Mouse (Mus musculus) mouse embryonic stem cell (cell line): Measurements from ENCODE around the gene Tent5b.

Experiments used
- in situ Hi-C, 2 experiments: fragments of 300-500 bp; cut with MboI; formaldehyde crosslinking; loops; 1 replicate in 1 of 2; 3 replicates in 1 of 2; pipeline ENCODE4 v1.14.3; 2019 to 2020; ENCODE audit warnings: low sequenced_read_pairs in 2 of 2, low pct_unique_long_range_greater_than_20kb in 1 of 2, mixed read lengths in 1 of 2; ENCODE audit not compliant: unreplicated experiment in 1 of 2

The Tent5b gene

DNA sequence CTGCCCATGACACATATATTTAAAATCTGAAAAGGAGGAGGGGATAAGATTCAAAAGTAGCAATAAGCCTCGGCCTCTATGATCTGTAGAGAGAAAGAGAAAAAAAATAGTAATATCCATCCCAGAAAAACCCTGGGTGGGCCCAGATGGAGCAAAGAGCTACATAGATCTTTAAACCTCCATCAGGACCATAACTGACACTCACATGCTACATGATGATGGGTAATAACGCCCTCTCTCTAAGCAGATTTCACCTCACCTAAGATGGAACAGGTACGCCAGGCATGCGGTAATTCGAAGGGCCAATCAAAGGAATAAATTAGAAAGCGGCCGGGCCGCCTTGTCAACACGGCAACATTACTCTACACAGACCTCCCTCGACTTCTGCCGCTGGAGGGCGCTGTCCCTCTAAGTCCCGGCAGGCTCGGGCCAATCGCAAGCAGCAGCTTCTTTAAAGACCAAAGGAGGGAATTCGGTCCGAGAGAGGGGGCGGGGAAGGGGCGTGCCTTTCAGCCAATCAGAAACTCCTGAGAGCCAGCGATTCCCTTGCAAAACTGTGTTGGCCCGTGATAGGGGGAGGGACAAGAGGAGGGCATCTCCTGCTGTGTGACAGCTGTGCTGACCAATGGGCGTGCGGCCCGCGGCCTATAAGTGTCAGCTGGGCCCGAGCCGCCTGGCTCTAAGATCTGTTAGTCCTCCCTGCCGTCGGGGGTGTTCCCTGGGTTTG, at the start of gene Tent5b:
Gene Tent5b, plus strand, starts transcription at position 675 of the 727 bp plus-strand sequence.
- in situ Hi-C loops, result no loop called here

DNA sequence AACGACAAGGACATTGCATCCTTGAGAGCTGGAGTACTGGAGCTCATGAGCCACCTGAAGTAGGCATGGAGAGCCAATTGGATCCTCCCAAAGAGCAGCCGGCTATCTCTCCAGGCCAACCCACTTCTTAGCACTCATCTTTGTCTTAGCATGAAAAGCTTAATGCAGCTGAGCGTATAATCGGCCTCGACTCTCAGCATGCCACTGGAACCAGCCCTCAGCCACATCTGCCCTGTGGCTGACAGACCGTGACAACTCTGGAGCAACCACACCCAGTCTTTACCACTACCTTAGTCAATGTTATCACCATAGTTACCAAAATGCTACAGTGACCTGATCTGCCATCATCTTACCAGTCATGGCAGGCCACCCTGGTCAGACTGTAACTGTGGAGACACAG, 48.4 kb upstream of the Tent5b start:
- in situ Hi-C loops, result no loop called here

DNA sequence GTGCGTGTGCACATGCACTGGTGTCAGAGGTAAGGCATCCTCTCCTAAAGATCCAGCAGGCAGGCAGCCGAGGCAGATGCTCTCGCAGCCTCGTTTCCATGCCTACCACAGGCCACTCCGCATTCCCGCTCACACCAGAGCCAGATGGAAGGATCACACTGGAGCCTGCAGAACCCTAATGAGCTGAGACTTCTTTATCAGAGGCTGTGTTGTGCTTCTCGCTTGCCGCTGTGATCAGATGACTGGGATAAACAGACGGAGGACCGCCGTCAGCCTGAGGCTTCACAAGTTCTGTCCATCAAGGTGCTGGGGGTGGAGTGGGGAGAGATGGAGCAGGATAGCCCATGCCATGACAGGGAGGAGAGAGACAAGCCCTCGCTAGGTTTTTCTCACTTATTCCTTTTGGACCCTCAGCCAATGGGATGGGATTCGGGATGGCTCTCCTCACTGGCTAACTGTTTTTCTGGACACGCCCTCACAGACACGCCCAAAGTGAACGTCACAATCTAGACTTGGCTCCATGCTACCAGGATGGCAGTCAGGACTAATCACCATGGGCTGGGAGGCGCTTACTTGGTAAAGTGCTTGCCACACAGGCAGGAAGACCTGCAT, 47.3 kb upstream of the Tent5b start:
- in situ Hi-C loops, result no loop called here

DNA sequence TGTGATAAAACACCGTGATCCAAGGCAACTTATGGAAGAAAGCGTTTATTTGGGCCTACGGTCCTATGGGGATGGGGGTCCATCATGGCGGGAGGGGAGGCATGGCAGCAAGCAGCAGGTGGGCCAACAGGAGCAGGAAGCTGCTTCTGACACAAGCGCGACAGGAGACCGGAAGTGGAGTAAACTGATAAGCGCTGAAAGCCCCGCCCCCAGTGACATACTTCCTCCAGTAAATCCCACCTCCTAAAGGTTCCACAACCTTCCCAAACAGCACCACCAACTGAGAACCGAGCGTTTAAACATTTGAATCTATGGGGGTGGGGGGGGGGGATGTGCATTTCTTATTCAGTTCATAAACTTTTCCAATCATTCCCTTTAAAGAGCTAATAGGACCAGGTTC, 44.0 kb upstream of the Tent5b start:
- in situ Hi-C loops, result no loop called here

DNA sequence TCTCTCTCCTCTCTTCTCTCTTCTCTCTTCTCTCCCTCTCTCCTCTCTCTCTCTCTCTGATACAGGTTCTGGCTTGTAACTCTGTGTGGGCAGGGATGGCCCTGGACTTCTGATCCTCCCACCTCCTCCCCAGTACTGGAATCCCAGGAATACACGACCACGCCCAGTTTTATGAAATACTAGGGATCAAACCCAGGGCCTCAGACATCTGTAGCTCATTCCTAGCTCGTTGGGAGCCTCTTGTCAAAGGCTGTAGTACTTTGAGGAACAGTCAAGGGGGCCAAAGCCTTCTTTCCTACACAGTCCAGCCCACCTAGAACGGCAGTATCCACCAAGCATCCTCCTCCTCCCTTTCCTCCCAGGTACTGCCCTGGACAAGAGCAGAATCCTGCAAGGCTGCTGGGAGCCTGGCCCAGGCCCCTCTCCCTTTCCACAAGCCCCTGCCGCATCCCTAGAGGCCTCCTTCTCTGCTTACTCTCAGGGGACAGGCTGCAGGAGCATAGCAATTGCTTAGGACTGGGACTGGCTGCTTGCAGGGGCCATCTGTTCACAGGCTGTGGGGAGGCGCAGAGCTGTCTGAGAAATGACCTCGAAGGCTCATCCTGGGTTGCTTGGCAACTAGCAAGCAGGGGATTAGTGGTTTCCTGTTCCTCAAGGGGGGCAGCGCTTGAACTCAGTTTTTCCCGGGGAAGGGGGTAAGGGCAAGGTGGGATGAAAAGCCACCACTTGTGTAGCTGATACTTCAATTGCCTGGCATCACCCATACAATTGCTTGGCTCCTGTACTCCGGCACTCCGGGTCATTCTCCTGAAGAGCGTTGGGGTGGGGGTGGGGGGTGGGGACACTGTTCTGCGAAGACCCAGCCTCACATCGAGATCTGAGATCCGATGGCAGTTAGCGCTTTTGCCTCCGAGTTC, 40.2 kb upstream of the Tent5b start:
- in situ Hi-C loops, result no loop called here

DNA sequence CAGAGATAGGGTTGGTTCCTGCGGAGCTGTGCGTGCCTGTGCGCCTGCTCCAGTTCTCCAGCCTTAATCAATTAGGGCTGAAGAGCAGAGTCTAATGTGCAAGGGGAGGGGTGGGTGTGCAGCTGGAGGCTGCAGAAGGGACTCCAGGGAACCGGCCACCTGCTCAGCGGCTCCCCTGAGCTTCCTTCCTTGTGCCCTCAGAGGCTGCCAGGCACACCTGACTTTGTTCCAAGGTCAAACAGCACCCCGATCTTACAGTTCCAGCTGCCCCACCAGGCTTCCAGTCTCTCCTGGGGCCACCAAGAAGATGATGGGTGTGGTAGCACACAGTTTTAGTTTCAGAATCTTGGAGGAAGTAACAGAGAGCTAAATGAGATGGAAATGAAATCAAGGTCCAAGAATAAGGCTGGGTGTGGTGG, 39.5 kb upstream of the Tent5b start:
- in situ Hi-C loops, result no loop called here

DNA sequence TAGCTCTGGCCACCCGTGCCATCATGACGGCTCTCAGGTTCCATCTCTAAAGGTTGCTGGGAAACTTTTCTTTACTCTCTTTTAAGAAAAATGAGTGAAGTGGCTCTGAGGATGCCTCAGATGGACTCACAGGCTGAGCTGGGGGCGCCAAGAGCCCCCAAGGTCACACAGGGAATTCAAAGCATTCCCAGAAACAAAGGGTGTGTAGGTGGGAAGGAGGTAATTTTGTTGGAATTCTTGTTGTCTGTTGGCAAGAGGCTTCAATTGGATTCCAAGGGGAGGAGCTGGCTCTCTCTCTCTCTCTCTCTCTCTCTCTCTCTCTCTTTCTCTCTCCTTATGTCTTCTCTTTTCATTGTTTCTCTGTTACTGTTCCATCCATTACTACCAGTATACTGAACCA, 37.7 kb upstream of the Tent5b start:
- in situ Hi-C loops, result no loop called here

DNA sequence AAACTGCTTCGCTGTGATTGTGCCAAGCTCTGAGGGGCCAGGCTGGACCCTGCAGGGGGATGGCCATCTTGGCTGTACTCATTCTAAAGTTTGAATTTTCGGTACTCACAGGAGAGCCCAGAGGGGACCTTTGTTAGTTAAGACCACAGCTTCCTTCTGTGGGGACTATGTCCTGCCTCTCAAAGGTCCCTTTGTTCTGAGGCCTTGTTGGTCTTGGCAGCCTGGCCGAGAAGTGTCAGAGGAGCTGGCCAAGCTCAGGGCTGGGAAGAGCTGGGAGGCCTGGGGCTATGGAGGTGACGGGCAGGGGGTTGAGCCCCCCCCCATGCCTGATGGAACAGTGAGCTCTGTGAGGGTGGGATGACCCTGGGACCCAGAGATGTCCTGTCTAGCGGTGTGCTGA, 36.8 kb upstream of the Tent5b start:
- in situ Hi-C loops, result no loop called here

DNA sequence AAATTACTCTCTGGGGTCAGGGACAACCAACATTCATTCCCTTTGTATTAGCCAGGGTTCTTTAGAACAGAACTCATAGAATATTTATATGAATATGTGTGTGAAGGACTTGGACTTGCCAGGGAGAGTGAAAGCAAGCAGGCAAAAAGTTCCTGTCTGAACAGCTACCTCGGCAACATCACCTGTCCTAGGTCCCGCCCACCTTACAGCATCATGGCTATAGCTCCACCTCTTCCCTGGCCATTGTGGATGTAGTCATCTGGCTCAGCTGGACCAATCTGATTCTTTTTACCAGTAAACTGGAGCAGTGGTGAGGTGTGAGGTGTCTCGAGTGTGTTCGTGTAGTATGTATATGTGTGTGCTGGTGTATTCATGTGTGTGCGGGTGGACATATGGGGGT, 34.2 kb upstream of the Tent5b start:
- in situ Hi-C loops, result no loop called here

DNA sequence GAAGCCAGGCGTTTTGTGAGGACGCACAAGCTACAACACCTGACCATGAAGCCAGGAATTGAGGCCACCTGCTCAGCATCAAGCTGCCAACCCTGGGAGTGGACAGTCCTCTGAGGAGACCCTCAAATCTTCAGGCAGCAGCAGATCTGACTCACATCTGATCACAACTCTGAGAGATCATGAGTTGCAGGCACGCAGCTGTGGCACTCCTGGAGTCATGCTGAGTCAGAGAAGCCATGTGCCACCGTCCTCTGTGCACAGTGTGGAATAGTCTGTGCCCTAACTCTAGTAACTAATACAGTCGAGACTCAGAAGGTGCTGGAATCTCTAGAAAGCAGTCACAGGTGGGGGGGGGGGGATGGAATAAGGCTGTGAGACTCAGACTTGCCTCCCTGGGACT, 32.6 kb upstream of the Tent5b start:
- in situ Hi-C loops, result no loop called here

DNA sequence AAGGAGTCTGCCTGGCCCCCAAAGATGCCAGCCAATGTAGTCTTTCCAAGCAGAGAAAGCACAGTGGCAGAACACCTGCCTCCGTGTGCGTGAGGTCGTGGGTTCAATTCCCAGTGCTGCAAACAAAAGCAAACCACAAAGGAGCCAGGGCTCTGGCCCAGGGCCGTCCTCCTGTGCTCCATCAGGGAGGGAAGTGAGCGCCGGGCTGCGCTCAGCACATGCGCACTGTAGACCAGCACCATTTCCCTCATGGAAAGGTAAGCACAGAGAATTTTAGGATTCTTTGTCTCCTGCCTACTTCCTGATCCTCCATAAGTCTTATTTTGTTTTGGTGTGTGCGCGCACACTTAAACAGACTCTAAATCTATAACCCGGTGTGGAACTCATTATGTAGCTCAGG, 32.0 kb upstream of the Tent5b start:
- in situ Hi-C loops, result no loop called here

DNA sequence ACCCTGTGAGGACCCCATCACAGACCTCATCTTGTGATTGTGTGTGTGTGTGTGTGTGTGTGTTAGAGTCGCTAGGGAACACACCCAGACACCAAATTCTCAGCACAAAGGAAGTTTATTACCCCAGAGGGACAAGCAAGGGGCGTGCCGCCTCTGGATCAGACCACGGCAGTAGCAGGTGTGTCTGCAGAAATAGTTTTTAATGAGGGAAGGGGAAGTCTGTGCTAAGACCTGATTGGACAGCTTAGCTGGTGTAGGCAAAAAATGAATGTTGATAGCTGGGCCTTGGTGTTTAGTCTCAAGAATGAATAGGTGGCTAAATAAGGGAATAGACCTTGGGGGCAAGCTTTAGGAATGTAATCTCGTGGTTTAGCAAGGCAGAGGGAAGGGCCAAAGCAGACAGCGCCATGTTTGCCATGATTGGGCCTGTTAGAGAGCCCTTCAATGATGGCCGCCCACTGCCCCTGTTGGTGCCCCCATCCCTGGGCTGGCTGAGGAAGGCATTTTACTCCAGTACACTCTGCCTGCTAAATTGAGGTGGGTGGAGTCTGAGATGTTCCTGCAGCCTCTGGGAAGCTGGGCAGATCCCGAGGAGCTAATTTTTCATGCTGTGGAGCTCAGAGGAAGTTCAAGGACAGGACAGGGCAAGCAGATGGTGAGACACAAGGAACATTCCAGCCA, 31.1 kb upstream of the Tent5b start:
- in situ Hi-C loops, result no loop called here

DNA sequence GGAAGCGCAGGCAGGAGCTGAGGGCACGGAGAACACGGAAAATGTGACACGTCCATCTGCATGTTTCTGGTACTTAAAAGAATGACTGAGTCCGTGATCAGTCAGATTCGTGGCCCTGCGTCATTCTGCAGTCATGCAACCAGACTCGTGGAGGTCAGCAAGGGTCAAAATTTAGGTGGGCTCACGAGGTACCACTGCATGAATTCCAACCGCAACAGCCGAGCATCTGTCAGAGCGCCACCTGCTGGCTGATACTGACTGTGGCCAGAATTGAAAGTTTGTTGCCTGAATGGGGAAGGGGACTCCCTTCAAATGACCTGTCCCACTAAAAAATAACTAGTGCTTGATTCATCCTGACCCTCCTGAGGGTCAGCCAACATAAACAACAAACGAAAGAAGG, 30.2 kb upstream of the Tent5b start:
- in situ Hi-C loops, result loop anchor here in 1 of 2 experiments (5.0 kb wide), 1 partner anchor 32 kb away; no protein-coding TSS in a partner anchor

DNA sequence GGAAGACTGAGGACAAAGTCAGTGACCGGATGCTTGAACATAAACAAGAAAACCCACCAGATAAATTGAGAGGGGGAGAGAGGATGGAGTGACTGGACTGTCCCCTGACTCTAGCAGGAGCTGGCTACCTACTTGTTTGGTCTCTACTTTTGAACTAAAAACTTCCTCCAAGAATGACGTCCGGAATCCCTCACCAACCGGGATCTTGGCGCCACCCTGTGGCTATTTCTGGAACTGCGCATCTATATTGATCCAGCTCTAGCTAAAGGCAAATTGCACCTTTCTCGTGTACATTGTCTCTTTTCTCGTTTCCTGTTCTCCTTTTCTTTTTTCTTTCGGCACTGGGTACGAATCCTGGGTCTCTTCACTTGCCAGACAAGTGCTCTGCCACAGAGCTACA, 28.4 kb upstream of the Tent5b start:
- in situ Hi-C loops, result loop anchor here in 1 of 2 experiments (5.0 kb wide), 1 partner anchor 34 kb away; no protein-coding TSS in a partner anchor

DNA sequence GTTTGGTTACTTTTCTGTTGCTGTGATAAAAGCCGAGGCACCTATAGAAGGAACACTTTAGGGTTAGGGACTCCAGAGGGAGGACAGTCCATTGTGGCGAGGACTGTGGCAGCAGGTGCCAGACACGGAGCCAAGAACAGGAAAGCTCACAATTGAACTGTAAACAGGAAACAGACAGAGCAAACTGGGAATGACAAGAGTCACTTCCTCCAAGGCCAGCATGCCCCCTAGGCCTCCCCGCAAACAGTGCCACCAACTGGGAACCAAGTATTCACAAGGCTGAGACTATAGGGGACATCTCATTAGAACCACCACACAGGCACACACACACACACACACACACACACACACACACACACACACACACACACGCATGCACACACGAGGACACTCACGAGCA, 27.5 kb upstream of the Tent5b start:
- in situ Hi-C loops, result loop anchor here in 1 of 2 experiments (5.0 kb wide), 1 partner anchor 35 kb away; no protein-coding TSS in a partner anchor

DNA sequence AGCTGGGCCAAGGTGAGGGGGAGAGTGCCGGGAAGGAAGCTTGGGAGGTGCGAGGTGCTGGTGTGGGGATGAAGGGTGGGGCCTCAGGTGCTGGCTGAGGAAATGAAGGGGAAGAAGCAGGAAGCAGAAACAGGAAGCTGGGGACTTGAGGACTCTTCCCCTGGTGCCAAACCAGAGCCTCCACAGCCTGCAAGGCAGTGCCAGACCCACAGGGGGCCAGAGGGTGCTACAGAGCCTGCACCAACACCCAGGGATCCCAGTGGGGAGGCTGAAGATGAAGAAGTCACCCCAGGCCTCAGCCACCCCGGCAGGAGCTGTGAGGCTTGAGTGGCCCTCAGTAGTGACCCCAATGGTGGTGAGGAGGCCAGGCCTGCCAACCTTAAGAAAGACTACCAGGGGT, 21.9 kb upstream of the Tent5b start:
- in situ Hi-C loops, result no loop called here

DNA sequence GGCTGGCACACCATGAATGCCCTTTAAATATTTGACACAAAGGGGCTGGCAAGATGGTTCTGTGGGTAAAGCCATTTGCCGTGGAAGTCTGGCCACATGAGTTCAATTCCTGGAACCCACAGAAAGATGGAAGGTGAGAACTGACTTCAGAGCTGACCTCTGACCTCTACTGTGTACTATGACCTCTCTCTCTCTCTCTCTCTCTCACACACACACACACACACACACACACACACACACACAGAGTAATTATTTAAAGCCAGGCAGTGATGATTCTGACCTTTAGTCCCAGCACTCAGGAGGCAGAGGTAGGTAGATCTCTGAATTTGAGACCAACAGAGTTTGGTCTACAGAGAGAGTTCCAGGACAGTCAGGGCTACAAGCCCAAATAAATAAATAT, 19.9 kb upstream of the Tent5b start:
- in situ Hi-C loops, result no loop called here

DNA sequence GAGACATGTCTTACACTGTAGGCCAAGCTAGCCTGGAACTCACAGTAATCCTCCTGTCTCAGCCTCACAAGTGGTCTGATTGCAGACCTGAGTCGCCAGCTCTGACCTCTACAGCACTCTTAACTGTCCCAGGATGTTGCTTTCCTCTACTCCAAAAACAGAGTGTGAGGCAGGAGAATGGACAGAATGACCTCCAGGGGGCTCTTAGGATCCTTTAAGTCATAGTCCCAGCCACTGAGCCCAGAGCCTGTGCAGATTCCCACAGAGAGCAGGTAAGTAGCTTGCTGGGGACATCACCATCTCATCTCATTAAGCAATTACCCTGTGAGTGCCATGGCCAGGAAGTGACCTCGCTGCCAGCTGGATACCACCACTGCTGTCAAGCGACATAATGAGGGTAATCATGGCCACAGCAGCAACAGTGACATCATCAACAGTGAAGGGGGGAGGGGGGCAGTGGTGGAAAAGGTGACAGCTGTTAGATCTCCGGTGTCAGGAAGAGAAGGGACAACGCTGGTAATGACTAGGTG, 19.1 kb upstream of the Tent5b start:
- in situ Hi-C loops, result no loop called here
